Comparison of ENCODE assay signal across 26 mouse cellular contexts in genomic region chr10:75312361-75312760, GRCm38 (mm10).
"Had no signal": no experiment of that assay in that cellular context is flagged by ENCODE, and none has a peak within 500 bp of the region (broad histone marks: within the 10 kb centered on the region; RNA-seq: fewer than 3 reads in every experiment).

No protein-coding gene starts in this region.

- DNase-seq: gastrocnemius, postnatal 25 days; heart, adult 11 months; heart, adult 2 months; heart, postnatal 14 days; heart, postnatal 36 days; kidney, adult 18-20 months; kidney, adult 8-10 months; kidney, postnatal 10 days; kidney, postnatal 25 days; kidney, postnatal 4 days; liver had no signal

- ATAC-seq: hindbrain, embryonic 16.5 days; inflammation-experienced regulatory T-cells, adult 6 months; intestine, embryonic 15.5 days; intestine, postnatal 0 days had no signal

- H3K27me3 ChIP-seq: heart, embryonic 15.5 days; intestine, embryonic 15.5 days had no signal

- H3K4me2 ChIP-seq: heart, embryonic 11.5 days; heart, embryonic 13.5 days; heart, embryonic 15.5 days; hindbrain, embryonic 12.5 days; hindbrain, embryonic 14.5 days; intestine, embryonic 15.5 days; limb, embryonic 12.5 days; liver, embryonic 11.5 days had no signal

- H3K4me3 ChIP-seq: heart, adult 2 months; heart, embryonic 13.5 days; heart, embryonic 15.5 days; hindbrain, embryonic 10.5 days; hindbrain, embryonic 12.5 days; intestine, embryonic 15.5 days; layer of hippocampus, adult 2 months; left cerebral cortex, adult 2 months; limb, embryonic 10.5 days; limb, embryonic 12.5 days had no signal

- H3K9ac ChIP-seq: heart, embryonic 15.5 days; hindbrain, embryonic 12.5 days; hindbrain, embryonic 14.5 days; intestine, embryonic 15.5 days; limb, embryonic 12.5 days had no signal

- H3K27ac ChIP-seq: heart, adult 2 months; heart, embryonic 13.5 days; heart, embryonic 15.5 days; hindbrain, embryonic 10.5 days; hindbrain, embryonic 12.5 days; hindbrain, embryonic 14.5 days; intestine, embryonic 15.5 days; layer of hippocampus, adult 2 months; left cerebral cortex, adult 2 months; limb, embryonic 10.5 days; limb, embryonic 12.5 days had no signal

- H3K9me3 ChIP-seq: heart, embryonic 13.5 days; heart, embryonic 15.5 days; hindbrain, embryonic 10.5 days; hindbrain, embryonic 12.5 days; intestine, embryonic 15.5 days; limb, embryonic 10.5 days; limb, embryonic 12.5 days had no signal
